Mouse (Mus musculus) embryonic facial prominence, embryonic 12.5 days (tissue): ENCODE measurements around the gene Atf6. TPM values are rescaled to one million over a fixed set of nuclear protein-coding genes. Genes with fewer than 3 reads are reported as not detected.

Experiments
- ATAC-seq: fragments of 200-750 bp; cut with Nextera tagmentation; 2 replicates; pipeline ENCODE4 v1.8.0; 2017; ENCODE audit not compliant: insufficient number of reproducible peaks, insufficient read depth, low FRiP score, low TSS enrichment
- H3K27ac ChIP-seq: fragments of 300-500 bp; sonication (generic); 2 replicates; pipeline ENCODE4 v1.5.1; 2016; ENCODE audit warnings: mild to moderate bottlenecking
- H3K27me3 ChIP-seq: fragments of 300-500 bp; sonication (generic); 2 replicates; pipeline ENCODE4 v1.6.1; 2016; ENCODE audit warnings: mild to moderate bottlenecking, moderate library complexity
- H3K36me3 ChIP-seq: fragments of 300-500 bp; sonication (generic); 2 replicates; pipeline ENCODE4 v1.6.1; 2016; ENCODE audit warnings: mild to moderate bottlenecking
- H3K4me1 ChIP-seq: fragments of 300-500 bp; sonication (generic); 2 replicates; pipeline ENCODE4 v1.6.1; 2016
- H3K4me2 ChIP-seq: fragments of 300-500 bp; sonication (generic); replicated peaks from 2 replicates; pipeline ENCODE4 v1.6.1; 2016; ENCODE audit warnings: mild to moderate bottlenecking, moderate library complexity
- H3K4me3 ChIP-seq: fragments of 300-500 bp; sonication (generic); 2 replicates; pipeline ENCODE4 v1.5.1; 2016; ENCODE audit warnings: mild to moderate bottlenecking
- H3K9ac ChIP-seq: fragments of 300-500 bp; sonication (generic); 2 replicates; pipeline ENCODE4 v1.6.1; 2016; ENCODE audit warnings: mild to moderate bottlenecking, moderate library complexity
- H3K9me3 ChIP-seq: fragments of 300-500 bp; sonication (generic); 2 replicates; pipeline ENCODE4 v1.6.1; 2016; ENCODE audit warnings: mild to moderate bottlenecking, moderate library complexity
- WGBS: fragments of 180-500 bp; shearing (Covaris S2); methylation state at CpG from one replicate; pipeline ENCODE4 v1.1.7; 2016; 5-methylcytosine and 5-hydroxymethylcytosine counted together
- polyA plus RNA-seq: library from polyadenylated mRNA; unstranded; fragments of >200 nt; fragmentation: Nextera tagmentation; extraction: Ambion mirVana; gene quantifications from 2 replicates; pipeline ENCODE4 v1.2.1, GENCODE M21; 2016

Gene Atf6
- polyA plus RNA-seq, 1 experiment from 2014 or later = 9.1 TPM

DNA sequence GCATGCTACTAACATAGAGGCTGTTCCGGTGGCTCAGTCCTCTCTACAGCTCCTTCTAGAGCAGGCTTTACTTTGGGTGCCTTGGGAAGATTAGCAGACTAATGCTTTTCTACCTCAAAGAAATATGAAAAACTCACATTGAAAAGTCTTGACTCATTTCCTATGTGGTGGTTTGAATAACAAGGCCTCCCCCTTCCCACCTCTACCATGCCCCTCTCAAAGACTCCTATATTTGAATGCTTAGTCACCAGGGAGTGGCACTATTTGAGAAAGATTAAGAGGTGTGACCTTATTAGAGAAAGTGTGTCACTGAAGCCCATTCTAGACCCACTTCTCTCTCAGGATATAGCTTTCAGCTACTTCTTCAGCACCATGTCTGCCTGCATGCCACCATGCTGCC lies 37.8 kb downstream of the Atf6 start:
- Histone ChIP-seq H3K27me3 (no peaks in the 10 kb centered on the region), H3K9ac (no peak overlapping the region), H3K9me3 (no peaks in the 10 kb centered on the region), H3K4me1 (no peaks in the 10 kb centered on the region), H3K4me3 (no peak overlapping the region), H3K27ac (no peak overlapping the region), H3K36me3 (peaks cover 5% of the 10 kb centered on the region; the same call in 1 of the 2 replicates), H3K4me2 (no peak overlapping the region)
- WGBS = 77% methylated on average over 1 of the region's 1 CpGs
- ATAC-seq = no peak

DNA sequence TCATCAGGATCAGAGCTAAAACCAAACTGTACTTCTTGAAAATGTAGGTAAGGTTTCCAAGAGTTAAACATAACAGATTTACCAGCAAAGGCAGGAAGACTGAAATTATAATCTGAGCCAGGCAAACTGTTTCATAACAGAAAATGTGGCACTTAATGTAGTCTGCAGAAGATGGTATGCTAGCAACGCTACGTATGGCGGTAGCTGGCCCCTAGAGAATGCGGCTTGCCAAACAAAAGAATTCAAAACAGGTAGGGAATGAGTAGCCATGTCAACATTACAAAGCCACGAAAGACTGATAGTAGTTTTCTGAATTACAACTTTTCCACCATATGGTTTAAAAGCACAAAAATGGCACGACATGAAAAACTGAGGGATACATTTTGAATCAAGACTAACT lies 38.2 kb downstream of the Atf6 start:
- WGBS = 84% methylated on average over 6 of the region's 6 CpGs
- H3K9me3 ChIP-seq = no peaks in the 10 kb centered on the region

DNA sequence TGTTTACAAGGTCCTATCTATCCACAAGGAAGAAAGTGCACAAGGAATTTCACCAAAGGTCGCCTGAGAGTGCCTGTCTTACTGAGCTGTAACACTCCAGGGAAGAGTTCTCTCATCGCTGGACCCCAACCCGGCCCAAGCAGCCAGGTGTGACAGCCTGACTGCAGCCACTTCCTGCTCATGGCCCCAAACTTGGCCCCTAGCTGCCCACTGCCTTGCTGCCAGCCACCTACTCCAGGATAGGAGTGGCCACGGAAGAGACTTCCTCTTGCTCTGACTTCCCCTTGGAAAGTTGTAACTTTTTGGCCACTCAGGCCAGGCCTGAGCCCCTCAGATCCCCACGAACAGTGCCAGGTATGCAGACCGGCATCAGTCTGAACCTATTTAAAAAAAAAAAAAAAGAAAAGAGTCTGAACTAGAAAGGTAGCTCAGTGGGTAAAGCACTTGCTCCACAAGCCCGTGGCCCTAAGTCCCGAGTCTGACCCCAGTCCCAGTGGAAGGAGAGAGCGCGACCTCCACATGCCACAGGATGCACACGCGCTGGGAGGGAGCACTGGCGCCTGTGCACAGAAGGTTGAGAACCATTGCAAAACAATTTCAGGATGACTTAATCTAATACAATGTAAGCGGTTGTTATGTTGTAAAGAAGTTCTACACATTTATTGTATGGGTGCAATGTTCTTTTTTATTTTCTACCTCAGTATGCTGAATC lies 47.3 kb downstream of the Atf6 start:
- WGBS = 74% methylated on average over 14 of the region's 14 CpGs
- H3K4me3 ChIP-seq = no peak overlapping the region
- H3K27me3 ChIP-seq = no peaks in the 10 kb centered on the region
- no peak overlapping the region for H3K4me2 ChIP-seq
- no peaks in the 10 kb centered on the region for H3K9me3 ChIP-seq
- no peak overlapping the region for H3K27ac ChIP-seq
- H3K4me1 ChIP-seq = no peaks in the 10 kb centered on the region
- H3K9ac ChIP-seq = no peak overlapping the region
- no peak for ATAC-seq
- no peaks in the 10 kb centered on the region for H3K36me3 ChIP-seq

More for the DNA sequence above, 38.2 kb downstream of the Atf6 start:
- Histone ChIP-seq H3K27ac (no peak overlapping the region), H3K27me3 (no peaks in the 10 kb centered on the region), H3K4me1 (no peaks in the 10 kb centered on the region), H3K9ac (no peak overlapping the region), H3K36me3 (peaks cover 5% of the 10 kb centered on the region; the same call in 1 of the 2 replicates), H3K4me2 (no peak overlapping the region), H3K4me3 (no peak overlapping the region)
- no peak for ATAC-seq

- 98% methylated on average over 2 of the region's 2 CpGs for WGBS
- Histone ChIP-seq H3K4me2 (no peak overlapping the region), H3K36me3 (no peaks in the 10 kb centered on the region), H3K9ac (no peak overlapping the region), H3K9me3 (no peaks in the 10 kb centered on the region), H3K4me1 (no peaks in the 10 kb centered on the region), H3K27me3 (no peaks in the 10 kb centered on the region), H3K4me3 (no peak overlapping the region), H3K27ac (no peak overlapping the region)
- ATAC-seq = no peak
Observed at GRCm38 (mm10) chr1:170815287-170816004, 52.1 kb downstream of the Atf6 start.

GRCm38 (mm10) chr1:170812822-170813221 lies 54.7 kb downstream of the Atf6 start:
- no peaks in the 10 kb centered on the region for H3K4me1 ChIP-seq
- no peaks in the 10 kb centered on the region for H3K9me3 ChIP-seq
- H3K4me2 ChIP-seq = no peak overlapping the region
- no peaks in the 10 kb centered on the region for H3K36me3 ChIP-seq
- no peak overlapping the region for H3K9ac ChIP-seq
- no peak overlapping the region for H3K27ac ChIP-seq
- no peak for ATAC-seq
- no peak overlapping the region for H3K4me3 ChIP-seq
- WGBS = 73% methylated on average over 5 of the region's 5 CpGs
- no peaks in the 10 kb centered on the region for H3K27me3 ChIP-seq

GRCm38 (mm10) chr1:170807600-170808270 lies 59.8 kb downstream of the Atf6 start:
- Histone ChIP-seq H3K9ac (no peak overlapping the region), H3K4me3 (no peak overlapping the region), H3K4me2 (no peak overlapping the region), H3K27ac (no peak overlapping the region), H3K27me3 (no peaks in the 10 kb centered on the region), H3K4me1 (no peaks in the 10 kb centered on the region), H3K36me3 (no peaks in the 10 kb centered on the region), H3K9me3 (no peaks in the 10 kb centered on the region)
- ATAC-seq = no peak
- WGBS = 73% methylated on average over 2 of the region's 2 CpGs

DNA sequence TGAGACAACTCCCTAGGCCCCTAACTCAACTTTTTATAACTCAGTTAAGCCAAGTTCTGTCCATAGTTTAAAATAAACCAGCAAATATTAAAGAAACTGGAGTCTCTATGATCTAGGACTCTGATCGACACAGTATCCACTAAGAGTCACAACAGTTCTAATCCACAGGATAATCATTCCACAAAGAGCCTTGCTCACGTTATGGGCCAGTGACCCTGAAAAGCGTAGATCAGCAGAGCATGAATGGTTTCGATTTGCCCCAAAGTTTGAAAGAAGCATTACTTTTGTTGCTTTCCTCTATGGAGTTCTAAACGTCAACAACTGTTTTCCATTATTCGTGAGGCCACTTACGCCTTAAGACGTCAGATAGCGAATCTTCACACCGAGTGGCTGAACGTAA lies 62.9 kb downstream of the Atf6 start:
- WGBS = 73% methylated on average over 11 of the region's 11 CpGs
- Histone ChIP-seq H3K9me3 (no peaks in the 10 kb centered on the region), H3K36me3 (no peaks in the 10 kb centered on the region), H3K4me2 (no peak overlapping the region), H3K4me3 (no peak overlapping the region), H3K4me1 (no peaks in the 10 kb centered on the region), H3K27me3 (no peaks in the 10 kb centered on the region), H3K9ac (no peak overlapping the region), H3K27ac (no peak overlapping the region)
- ATAC-seq = no peak

- Histone ChIP-seq H3K4me1 (no peaks in the 10 kb centered on the region), H3K27ac (no peak overlapping the region), H3K9me3 (no peaks in the 10 kb centered on the region), H3K36me3 (no peaks in the 10 kb centered on the region), H3K4me3 (no peak overlapping the region), H3K4me2 (no peak overlapping the region), H3K9ac (no peak overlapping the region), H3K27me3 (no peaks in the 10 kb centered on the region)
- 71% methylated on average over 7 of the region's 7 CpGs for WGBS
- no peak for ATAC-seq
Observed at GRCm38 (mm10) chr1:170802669-170803068, 64.9 kb downstream of the Atf6 start.

GRCm38 (mm10) chr1:170800694-170801093 lies 66.9 kb downstream of the Atf6 start:
- no peaks in the 10 kb centered on the region for H3K36me3 ChIP-seq
- no peak overlapping the region for H3K27ac ChIP-seq
- H3K27me3 ChIP-seq = no peaks in the 10 kb centered on the region
- no peak overlapping the region for H3K4me3 ChIP-seq
- no peak overlapping the region for H3K9ac ChIP-seq
- H3K9me3 ChIP-seq = no peaks in the 10 kb centered on the region
- no peak for ATAC-seq
- H3K4me1 ChIP-seq = no peaks in the 10 kb centered on the region
- 80% methylated on average over 3 of the region's 3 CpGs for WGBS
- H3K4me2 ChIP-seq = no peak overlapping the region

- no peak overlapping the region for H3K4me2 ChIP-seq
- no peaks in the 10 kb centered on the region for H3K9me3 ChIP-seq
- 0 out of 2 replicates have a peak, but pooled peaks cover 9% of the 10 kb centered on the region for H3K36me3 ChIP-seq
- no peaks in the 10 kb centered on the region for H3K4me1 ChIP-seq
- H3K4me3 ChIP-seq = no peak overlapping the region
- no peak overlapping the region for H3K9ac ChIP-seq
- 74% methylated on average over 9 of the region's 9 CpGs for WGBS
- no peak overlapping the region for H3K27ac ChIP-seq
- no peak for ATAC-seq
- no peaks in the 10 kb centered on the region for H3K27me3 ChIP-seq
Observed at GRCm38 (mm10) chr1:170795741-170796347, 71.7 kb downstream of the Atf6 start.

- Histone ChIP-seq H3K9me3 (no peaks in the 10 kb centered on the region), H3K4me1 (no peaks in the 10 kb centered on the region), H3K4me2 (no peak overlapping the region), H3K27ac (no peak overlapping the region), H3K27me3 (no peaks in the 10 kb centered on the region), H3K36me3 (peaks cover 14% of the 10 kb centered on the region; the same call in 1 of the 2 replicates), H3K9ac (no peak overlapping the region), H3K4me3 (no peak overlapping the region)
- 76% methylated on average over 6 of the region's 6 CpGs for WGBS
- no peak for ATAC-seq
Observed at GRCm38 (mm10) chr1:170791542-170791941, 76.0 kb downstream of the Atf6 start.
